Mouse (Mus musculus) gastrocnemius, adult 8-10 months (tissue): ENCODE measurements around the gene Taar7a. TPM values are rescaled to one million over a fixed set of nuclear protein-coding genes. Genes with fewer than 3 reads are reported as not detected.

Experiments used
- DNase-seq, 2 experiments: peaks; one replicate each; pipeline ENCODE4 v3.0.0; 2022; ENCODE audit warnings: low spot score in 2 of 2
- total RNA-seq, 4 experiments: library from RNA; stranded (reverse); gene quantifications; 2 replicates each; pipeline ENCODE4 v1.2.4; 2022

Taar7a gene
- total RNA-seq, 4 experiments from 2014 or later, result not detected

GRCm38 (mm10) chr10:23948026-23948425 lies 45.3 kb downstream of the Taar7a start:
- no peak for DNase-seq

- no peak for DNase-seq
Measured at GRCm38 (mm10) chr10:23942465-23942864, 50.8 kb downstream of the Taar7a start.

Other genes starting within 250 kb of the Taar7a start
- gene Rps12, start 206.2 kb downstream of the Taar7a start, total RNA-seq, result 100 to 1,000 TPM; 127 to 219 (median 169) TPM
- gene Slc18b1, start 196.5 kb downstream of the Taar7a start, total RNA-seq, result 1 to 10 TPM; 4.6 to 8.3 (median 6.0) TPM
- gene Vnn3, start 142.0 kb downstream of the Taar7a start, total RNA-seq, result under 1 TPM in 2 of 4 experiments, not detected in 2; 0.17 to 0.21 TPM
- gene Vnn1, start 98.8 kb downstream of the Taar7a start, total RNA-seq, result under 1 TPM in 2 of 4 experiments, not detected in 2; 0.13 to 0.35 TPM
- not detected for gene Taar1, start 73.1 kb downstream of the Taar7a start, total RNA-seq
- not detected for gene Taar2, start 54.9 kb downstream of the Taar7a start, total RNA-seq
- not detected for gene Taar3, start 43.9 kb downstream of the Taar7a start, total RNA-seq
- not detected for gene Taar4, start 33.0 kb downstream of the Taar7a start, total RNA-seq
- not detected for gene Taar5, start 22.8 kb downstream of the Taar7a start, total RNA-seq
- not detected for gene Taar6, start 7.8 kb downstream of the Taar7a start, total RNA-seq
- not detected for gene Taar7b, start 6.5 kb upstream of the Taar7a start, total RNA-seq
- gene Taar7d, start 33.7 kb upstream of the Taar7a start, total RNA-seq, result not detected
- gene Taar7e, start 44.1 kb upstream of the Taar7a start, total RNA-seq, result not detected
- gene Taar7f, start 56.0 kb upstream of the Taar7a start, total RNA-seq, result not detected
- not detected for gene Taar8a, start 83.0 kb upstream of the Taar7a start, total RNA-seq
- gene Taar8b, start 98.8 kb upstream of the Taar7a start, total RNA-seq, result not detected
- gene Taar8c, start 108.4 kb upstream of the Taar7a start, total RNA-seq, result not detected
- gene Taar9, start 116.1 kb upstream of the Taar7a start, total RNA-seq, result not detected
- 10 to 100 TPM; 22.1 to 28.8 (median 24.4) TPM for gene Stx7, start 155.8 kb upstream of the Taar7a start, total RNA-seq
- 1 to 10 TPM in 1 of 4 experiments, under 1 TPM in 3; 0.07 to 1.5 (median 0.31) TPM for gene Moxd1, start 230.0 kb upstream of the Taar7a start, total RNA-seq